Mouse (Mus musculus) megakaryocyte, embryonic 14.5 days (primary cell): ENCODE measurements around the gene Tmprss13.

Source experiments
- FLI1 ChIP-seq: IDR thresholded peaks from 2 replicates; pipeline ENCODE4 v1.6.1; 2012; ENCODE audit warnings: low read length, inconsistent platforms, mixed read lengths
- GATA1 ChIP-seq: IDR thresholded peaks from 3 replicates; pipeline ENCODE4 v1.6.1; 2012; ENCODE audit warnings: mixed read lengths, low read length, inconsistent platforms, borderline replicate concordance

DNA sequence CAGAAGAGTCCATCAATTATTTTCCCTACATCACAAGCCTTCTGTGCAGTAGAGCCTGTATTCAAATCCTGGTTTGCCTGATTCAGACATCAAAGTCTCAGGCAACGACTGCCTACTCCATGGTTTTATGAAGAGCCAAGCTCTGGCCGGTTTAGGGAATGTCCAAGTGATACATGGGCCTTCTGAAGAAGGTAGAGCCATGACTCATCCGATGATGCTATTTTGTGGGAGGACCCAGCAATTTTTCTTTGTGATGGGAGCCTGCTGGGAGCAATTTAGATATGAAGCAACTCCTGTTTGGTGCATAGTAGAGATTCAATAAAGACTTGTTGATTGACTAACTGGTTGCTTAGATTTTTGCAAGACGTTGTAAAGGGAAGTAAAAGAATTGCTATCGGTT, 10.4 kb upstream of the Tmprss13 start:
- TF ChIP-seq GATA1 (no peak), FLI1 (no peak)
